Mouse (Mus musculus) cerebellum, adult 2 months (tissue): ENCODE data around the gene Sinhcaf. TPM values are rescaled to one million over a fixed set of nuclear protein-coding genes. Genes with fewer than 3 reads are reported as not detected.
"Not testable (repeated sequence)": the region's sequence is repeated elsewhere in the genome, so short reads cannot be mapped to it uniquely, and the experiment has no call there.

ENCODE experiments used
- DNase-seq, 2 experiments: peaks; one replicate each; pipeline ENCODE4 v3.0.0; 2021
- H3K27ac ChIP-seq: fragments of 200-500 bp; 2 replicates; pipeline ENCODE4 v1.5.1; 2012; ENCODE audit warnings: low read length, control low read depth, inconsistent platforms; ENCODE audit not compliant: insufficient read depth
- H3K27me3 ChIP-seq: fragments of 200-500 bp; 2 replicates; pipeline ENCODE4 v1.6.1; 2012; ENCODE audit warnings: inconsistent platforms, mild to moderate bottlenecking, low read length, moderate library complexity; ENCODE audit not compliant: control insufficient read depth, insufficient read depth
- H3K4me1 ChIP-seq: fragments of 200-500 bp; 2 replicates; pipeline ENCODE4 v1.6.1; 2011; ENCODE audit warnings: low read length; ENCODE audit not compliant: control insufficient read depth, insufficient read depth
- H3K4me3 ChIP-seq: fragments of 200-500 bp; replicated peaks from 2 replicates; pipeline ENCODE3; 2011; ENCODE audit warnings: mild to moderate bottlenecking, low read depth, low read length, control low read depth; ENCODE audit not compliant: insufficient read depth
- CTCF ChIP-seq: fragments of 200-500 bp; IDR thresholded peaks from 2 replicates; pipeline ENCODE4 v1.5.1; 2011; ENCODE audit warnings: low read depth, mild to moderate bottlenecking, control low read depth, low read length, moderate library complexity, borderline replicate concordance; ENCODE audit not compliant: insufficient read depth
- POLR2A ChIP-seq: fragments of 200-500 bp; IDR thresholded peaks from 2 replicates; pipeline ENCODE4 v1.6.1; 2011; ENCODE audit warnings: low read length, control low read depth, borderline replicate concordance; ENCODE audit not compliant: insufficient read depth
- WGBS: fragments of 180-500 bp; shearing (Covaris S2); methylation state at CpG from one replicate; pipeline ENCODE4 v1.1.7; 2018; 5-methylcytosine and 5-hydroxymethylcytosine counted together
- polyA plus RNA-seq: library from polyadenylated mRNA; depleted of rRNA; stranded (reverse); fragments of >200 nt; gene quantifications from 2 replicates; pipeline ENCODE4 v1.2.3, GENCODE M21; 2012

The Sinhcaf gene
- polyA plus RNA-seq, 1 experiment = 1.6 TPM

- DNase-seq = no peak
- Histone ChIP-seq H3K27ac (no peak overlapping the region), H3K4me3 (no peak overlapping the region), H3K4me1 (no peaks in the 10 kb centered on the region), H3K27me3 (0 out of 2 replicates have a peak, but pooled peaks cover 2% of the 10 kb centered on the region)
- TF ChIP-seq POLR2A = no peak
- no peak for TF ChIP-seq CTCF
- 81% methylated on average over 4 of the region's 4 CpGs for WGBS
Measured at GRCm38 (mm10) chr6:148942406-148942805, 3.9 kb downstream of the Sinhcaf start.

DNA sequence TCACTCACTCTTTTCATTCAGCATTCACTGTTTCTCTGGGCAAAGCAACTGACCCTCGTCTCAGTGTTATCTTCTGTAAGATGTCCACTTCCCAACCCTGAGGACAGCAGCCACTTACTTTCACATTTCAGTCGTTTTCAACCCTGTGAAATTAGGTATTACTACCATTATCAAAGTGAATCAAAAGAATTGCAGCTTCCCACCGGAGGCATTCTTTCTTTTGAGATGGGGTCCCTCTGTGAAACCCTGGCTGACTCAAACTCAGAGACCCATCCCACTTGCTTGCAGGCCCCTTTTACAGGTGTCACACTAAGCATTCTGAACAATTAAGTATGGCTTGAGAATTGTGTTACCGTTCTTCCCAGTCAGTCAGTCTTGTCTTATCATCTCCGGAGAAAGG lies 4.4 kb downstream of the Sinhcaf start:
- H3K4me1 ChIP-seq = no peaks in the 10 kb centered on the region
- TF ChIP-seq POLR2A (no peak), CTCF (no peak)
- H3K27ac ChIP-seq = no peak overlapping the region
- no peak for DNase-seq
- H3K27me3 ChIP-seq = 0 out of 2 replicates have a peak, but pooled peaks cover 2% of the 10 kb centered on the region
- no peak overlapping the region for H3K4me3 ChIP-seq
- 57% methylated on average over 5 of the region's 5 CpGs for WGBS

GRCm38 (mm10) chr6:148940383-148940782 lies 5.9 kb downstream of the Sinhcaf start:
- not testable (repeated sequence) for DNase-seq, H3K27me3 ChIP-seq

DNA sequence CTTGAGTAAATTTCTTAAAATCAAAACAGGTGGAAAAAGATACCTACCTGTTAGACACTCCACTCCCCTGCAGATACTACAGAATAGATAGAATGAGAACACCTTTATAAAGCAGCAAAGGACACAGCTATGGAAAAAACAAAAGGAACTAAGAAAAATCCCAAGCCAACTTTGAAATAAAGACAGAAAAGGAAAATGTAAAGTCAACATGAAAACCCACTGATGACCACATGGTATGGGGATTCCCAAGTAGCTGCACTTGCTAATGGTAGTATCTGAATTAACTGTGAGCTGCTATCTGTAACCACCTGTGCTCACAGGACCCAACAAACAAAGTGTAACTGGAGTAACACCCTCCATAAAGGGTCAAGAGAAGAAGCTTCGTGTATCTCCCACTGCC lies 8.6 kb downstream of the Sinhcaf start:
- no peak overlapping the region for H3K27ac ChIP-seq
- no peak for DNase-seq
- H3K4me3 ChIP-seq = no peak overlapping the region
- WGBS = 63% methylated on average over 1 of the region's 1 CpGs
- no peaks in the 10 kb centered on the region for H3K27me3 ChIP-seq
- H3K4me1 ChIP-seq = no peaks in the 10 kb centered on the region
- TF ChIP-seq CTCF (no peak), POLR2A (no peak)

More at GRCm38 (mm10) chr6:148940383-148940782, 5.9 kb downstream of the Sinhcaf start:
- not testable (repeated sequence) for H3K4me3 ChIP-seq, H3K4me1 ChIP-seq, H3K27ac ChIP-seq
- 71% methylated on average over 2 of the region's 3 CpGs for WGBS

GRCm38 (mm10) chr6:148934961-148935590 lies 11.2 kb downstream of the Sinhcaf start:
- no peak for DNase-seq
- Histone ChIP-seq H3K27me3 (no peaks in the 10 kb centered on the region), H3K27ac (no peak overlapping the region), H3K4me1 (no peaks in the 10 kb centered on the region), H3K4me3 (no peak overlapping the region)
- WGBS = 70% methylated on average over 3 of the region's 3 CpGs
- TF ChIP-seq POLR2A (no peak), CTCF (no peak)

- H3K4me1 ChIP-seq = no peaks in the 10 kb centered on the region
- H3K4me3 ChIP-seq = no peak overlapping the region
- no peak for TF ChIP-seq CTCF
- TF ChIP-seq POLR2A = no peak
- H3K27ac ChIP-seq = no peak overlapping the region
- DNase-seq = no peak
- 81% methylated on average over 6 of the region's 6 CpGs for WGBS
- no peaks in the 10 kb centered on the region for H3K27me3 ChIP-seq
Measured at GRCm38 (mm10) chr6:148931281-148931680, 15.0 kb downstream of the Sinhcaf start.

DNA sequence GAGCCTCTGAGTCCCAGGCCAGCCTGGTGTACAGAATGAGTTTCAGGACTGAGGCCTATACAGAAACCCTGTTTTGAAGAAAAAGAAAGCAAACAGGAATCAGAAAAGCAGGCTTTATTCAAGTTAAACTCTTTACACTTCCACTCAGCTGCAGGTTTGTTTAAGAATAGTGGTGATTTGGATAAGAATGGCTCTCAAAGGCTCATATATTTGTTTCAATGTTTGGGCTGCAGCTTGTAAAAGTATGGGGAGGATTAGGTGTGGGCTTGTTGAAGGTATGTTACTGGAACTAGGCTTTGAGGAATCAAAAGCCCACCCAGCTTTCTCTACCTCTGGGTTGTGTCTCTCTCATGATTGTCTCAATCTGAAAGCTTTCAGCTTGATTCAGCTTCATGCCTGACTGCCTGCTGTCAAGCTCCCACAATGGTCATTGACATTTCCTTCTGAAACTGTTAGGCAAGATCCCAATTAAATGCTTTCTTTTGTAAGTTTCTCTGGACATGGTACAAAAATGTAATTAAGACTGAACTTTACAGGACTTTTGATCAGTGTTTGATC lies 27.3 kb downstream of the Sinhcaf start:
- H3K27ac ChIP-seq = no peak overlapping the region
- H3K27me3 ChIP-seq = no peaks in the 10 kb centered on the region
- H3K4me3 ChIP-seq = no peak overlapping the region
- no peak for TF ChIP-seq CTCF
- no peak for TF ChIP-seq POLR2A
- no peaks in the 10 kb centered on the region for H3K4me1 ChIP-seq
- DNase-seq = no peak

DNA sequence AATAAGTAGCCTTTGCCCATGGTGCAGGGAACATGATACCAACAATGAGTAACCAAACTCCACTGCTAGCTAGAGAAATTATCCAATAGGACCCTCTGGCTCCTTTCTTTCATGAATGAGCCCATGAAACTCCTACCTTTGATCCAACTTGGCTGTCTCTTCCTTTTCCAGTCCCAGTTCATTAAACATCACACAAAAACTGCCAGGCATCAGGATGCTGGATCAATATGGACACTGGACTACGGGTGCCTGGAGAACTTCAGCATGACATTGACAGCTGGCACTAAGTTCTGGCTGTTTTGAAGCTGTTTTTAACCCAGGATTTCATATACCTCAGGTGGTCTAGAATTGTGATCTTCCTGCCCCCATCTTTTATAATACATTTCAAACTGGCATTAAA lies 28.6 kb downstream of the Sinhcaf start:
- Histone ChIP-seq H3K4me1 (no peaks in the 10 kb centered on the region), H3K4me3 (no peak overlapping the region), H3K27ac (no peak overlapping the region), H3K27me3 (no peaks in the 10 kb centered on the region)
- DNase-seq = no peak
- TF ChIP-seq CTCF (no peak), POLR2A (no peak)
- 36% methylated on average over 1 of the region's 1 CpGs for WGBS
